In genomic region chr6:134208180-134208952, GRCm38 (mm10) we compare ENCODE assay signal across 11 mouse cellular contexts.
DNase-seq lines count a peak whose midpoint lies in the region; ATAC-seq and TF ChIP-seq lines count a peak whose summit lies in the region.
"Had no signal": no experiment of that assay in that cellular context is flagged by ENCODE, and none has a peak within 500 bp of the region (broad histone marks: within the 10 kb centered on the region; RNA-seq: fewer than 3 reads in every experiment).

No protein-coding gene starts in this region.

- no peaks in the 10 kb centered on the region for H3K9me3 ChIP-seq in embryonic facial prominence, embryonic 13.5 days
- H3K9me3 ChIP-seq in embryonic facial prominence, embryonic 10.5 days, result no peaks in the 10 kb centered on the region
- H3K9me3 ChIP-seq in MEL (replicated peaks; ENCODE audit: insufficient read depth, low read length), result no peaks in the 10 kb centered on the region
- H3K9me3 ChIP-seq in heart, embryonic 10.5 days, result no peaks in the 10 kb centered on the region
- no peaks in the 10 kb centered on the region for H3K9me3 ChIP-seq in midbrain, embryonic 14.5 days (ENCODE audit: control insufficient read depth, low read length)
- H3K9me3 ChIP-seq: liver, embryonic 13.5 days had no signal

- no peaks in the 10 kb centered on the region for H3K36me3 ChIP-seq in embryonic facial prominence, embryonic 13.5 days
- 0 out of 2 replicates have a peak, but pooled peaks cover 5% of the 10 kb centered on the region for H3K36me3 ChIP-seq in embryonic facial prominence, embryonic 10.5 days (replicated peaks)
- H3K36me3 ChIP-seq in MEL (ENCODE audit: control insufficient read depth in 1 of 2, insufficient read depth in 2 of 2, low read length in 2 of 2), result peaks cover 0 to 18% of the 10 kb centered on the region in 2 experiments; a peak in 3 of 4 replicates
- 0 out of 2 replicates have a peak, but pooled peaks cover 5% of the 10 kb centered on the region for H3K36me3 ChIP-seq in heart, embryonic 10.5 days
- H3K36me3 ChIP-seq in midbrain, embryonic 14.5 days (ENCODE audit: control insufficient read depth, insufficient read depth, low read length), result no peaks in the 10 kb centered on the region
- H3K36me3 ChIP-seq: liver, embryonic 13.5 days had no signal

- H3K4me2 ChIP-seq in embryonic facial prominence, embryonic 13.5 days, result peak overlapping the region; percentile 14; the same call in 1 of the 2 replicates
- H3K4me2 ChIP-seq in midbrain, embryonic 14.5 days (ENCODE audit: low read length), result no peak overlapping the region
- H3K4me2 ChIP-seq: liver, embryonic 13.5 days had no signal

- H3K9ac ChIP-seq in embryonic facial prominence, embryonic 13.5 days, result no peak overlapping the region
- H3K9ac ChIP-seq in MEL (ENCODE audit: control insufficient read depth, low read depth, low read length, poor library complexity, severe bottlenecking), result no peak overlapping the region
- no peak overlapping the region; the same call in 1 of the 2 replicates for H3K9ac ChIP-seq in midbrain, embryonic 14.5 days (replicated peaks; ENCODE audit: low read length)
- H3K9ac ChIP-seq: liver, embryonic 13.5 days had no signal

- H3K4me3 ChIP-seq in embryonic facial prominence, embryonic 13.5 days, result no peak overlapping the region
- H3K4me3 ChIP-seq in embryonic facial prominence, embryonic 10.5 days, result no peak overlapping the region
- H3K4me3 ChIP-seq in MEL (ENCODE audit: control insufficient read depth in 1 of 2, insufficient read depth in 1 of 2, low read depth in 2 of 2, low read length in 2 of 2), result no peak overlapping the region
- H3K4me3 ChIP-seq in heart, embryonic 10.5 days, result no peak overlapping the region
- no peak overlapping the region for H3K4me3 ChIP-seq in midbrain, embryonic 14.5 days (replicated peaks; ENCODE audit: low read depth, low read length)
- H3K4me3 ChIP-seq: liver, embryonic 13.5 days had no signal

- no peak for TF ChIP-seq CTCF in MEL (IDR thresholded peaks at IDR 0.05 in 2 of 3, conservative IDR thresholded peaks at IDR 0.05 in 1 of 3; ENCODE audit: control insufficient read depth in 1 of 3, insufficient read depth in 1 of 3, low read depth in 2 of 3, low read length in 3 of 3, poor library complexity in 1 of 3, severe bottlenecking in 1 of 3)

- TF ChIP-seq RAD21 in MEL (IDR thresholded peaks at IDR 0.05; ENCODE audit: low read depth, low read length), result no peak

- no peaks in the 10 kb centered on the region for H3K27me3 ChIP-seq in embryonic facial prominence, embryonic 13.5 days
- no peaks in the 10 kb centered on the region for H3K27me3 ChIP-seq in embryonic facial prominence, embryonic 10.5 days (replicated peaks; ENCODE audit: low read depth, poor library complexity, severe bottlenecking)
- H3K27me3 ChIP-seq in MEL (ENCODE audit: control insufficient read depth in 1 of 2, insufficient read depth in 2 of 2, low read length in 2 of 2), result no peaks in the 10 kb centered on the region
- H3K27me3 ChIP-seq in heart, embryonic 10.5 days (ENCODE audit: insufficient read depth, poor library complexity, severe bottlenecking), result no peaks in the 10 kb centered on the region
- H3K27me3 ChIP-seq in midbrain, embryonic 14.5 days (ENCODE audit: control insufficient read depth, insufficient read depth, low read length), result no peaks in the 10 kb centered on the region
- H3K27me3 ChIP-seq: liver, embryonic 13.5 days had no signal

- 76% methylated on average over 14 of the region's 14 CpGs for WGBS in embryonic facial prominence, embryonic 13.5 days
- 82% methylated on average over 14 of the region's 14 CpGs for WGBS in embryonic facial prominence, embryonic 10.5 days
- WGBS in heart, embryonic 10.5 days, result 73% methylated on average over 14 of the region's 14 CpGs
- 57% methylated on average over 14 of the region's 14 CpGs for WGBS in midbrain, embryonic 14.5 days

- peaks cover 34% of the 10 kb centered on the region for H3K4me1 ChIP-seq in embryonic facial prominence, embryonic 13.5 days
- peaks cover 25% of the 10 kb centered on the region for H3K4me1 ChIP-seq in embryonic facial prominence, embryonic 10.5 days
- H3K4me1 ChIP-seq in MEL (ENCODE audit: control insufficient read depth in 1 of 2, insufficient read depth in 2 of 2, low read length in 2 of 2), result peaks cover 10 to 25% of the 10 kb centered on the region in 2 experiments
- H3K4me1 ChIP-seq in heart, embryonic 10.5 days, result peaks cover 65% of the 10 kb centered on the region
- H3K4me1 ChIP-seq in midbrain, embryonic 14.5 days (ENCODE audit: control insufficient read depth, insufficient read depth, low read length), result peaks cover 22% of the 10 kb centered on the region

- H3K27ac ChIP-seq in embryonic facial prominence, embryonic 13.5 days, result peak overlapping the region; percentile 11
- H3K27ac ChIP-seq in embryonic facial prominence, embryonic 10.5 days (replicated peaks), result no peak overlapping the region
- no peak overlapping the region for H3K27ac ChIP-seq in MEL (ENCODE audit: control insufficient read depth, low read depth, low read length)
- peak overlapping the region; percentile 63 for H3K27ac ChIP-seq in heart, embryonic 10.5 days
- H3K27ac ChIP-seq in midbrain, embryonic 14.5 days (replicated peaks; ENCODE audit: low read depth, low read length), result peak overlapping the region; percentile 62
- H3K27ac ChIP-seq: liver, embryonic 13.5 days had no signal

- peak in 1 of 2 experiments; percentile 13; a peak in 1 of 4 replicates for TF ChIP-seq EP300 in MEL (IDR thresholded peaks at IDR 0.05; ENCODE audit: low read depth in 1 of 2, low read length in 2 of 2)

- no peak for DNase-seq in embryonic facial prominence, embryonic 10.5 days (ENCODE audit: low spot score)
- no peak for DNase-seq in MEL (ENCODE audit: low read depth, low spot score)
- no peak for DNase-seq in heart, embryonic 10.5 days (ENCODE audit: low spot score)
- DNase-seq in midbrain, embryonic 14.5 days, result peak; percentile 60
- DNase-seq in spleen, adult 12 weeks (ENCODE audit: low spot score), result no peak
- no peak for DNase-seq in right cerebral cortex, postnatal 36 days (ENCODE audit: low spot score in 2 of 2)
- DNase-seq in natural killer cell, adult 2 months (ENCODE audit: low spot score in 2 of 2), result no peak
- DNase-seq: adrenal gland, adult 8-10 months; kidney, adult 2 months; liver, embryonic 13.5 days had no signal

- ATAC-seq in embryonic facial prominence, embryonic 13.5 days (ENCODE audit: insufficient number of reproducible peaks, insufficient read depth, low FRiP score, low TSS enrichment, low read depth), result no peak
- peak; percentile 39 for ATAC-seq in midbrain, embryonic 14.5 days (ENCODE audit: low FRiP score, low TSS enrichment)

- H3K79me2 ChIP-seq in MEL (ENCODE audit: control insufficient read depth, insufficient read depth, low read length, poor library complexity), result no peaks in the 10 kb centered on the region

- no peak for TF ChIP-seq POLR2A in MEL (IDR thresholded peaks at IDR 0.05; ENCODE audit: control insufficient read depth in 1 of 2, insufficient read depth in 1 of 2, low read depth in 1 of 2, low read length in 2 of 2, poor library complexity in 1 of 2)

TF ChIP-seq in MEL, 35 proteins besides CTCF, POLR2A, EP300 and RAD21:
- TF ChIP-seq ZNF384 (IDR thresholded peaks at IDR 0.05; ENCODE audit: low read depth, low read length), result peak; percentile 76
- no peak for TF ChIP-seq BHLHE40 (IDR thresholded peaks at IDR 0.05; ENCODE audit: borderline replicate concordance, low read depth, low read length)
- TF ChIP-seq POLR2AphosphoS5 (IDR thresholded peaks at IDR 0.05; ENCODE audit: borderline replicate concordance, low read depth, low read length), result no peak
- 0 out of 2 replicates have a peak, but pooled peaks have one; percentile 11 for TF ChIP-seq TCF12 (IDR thresholded peaks at IDR 0.05; ENCODE audit: low read depth, low read length)
- TF ChIP-seq CHD2 (IDR thresholded peaks at IDR 0.05; ENCODE audit: low read length), result no peak
- TF ChIP-seq ZKSCAN1 (IDR thresholded peaks at IDR 0.05; ENCODE audit: low read depth, low read length), result no peak
- TF ChIP-seq MXI1 (IDR thresholded peaks at IDR 0.05; ENCODE audit: low read depth, low read length), result no peak

Comparison
In these comparisons a context has a peak if more than half of its experiments do, and no peak if none do; other contexts are left out.
1. H3K27ac ChIP-seq: peak in embryonic facial prominence, embryonic 13.5 days (single experiment), heart, embryonic 10.5 days (single experiment) and midbrain, embryonic 14.5 days (single experiment); none in embryonic facial prominence, embryonic 10.5 days (single experiment) and MEL (single experiment).